Mouse (Mus musculus) mature B cell (primary cell): ENCODE results near the gene Araf.
"Not testable (repeated sequence)": the region's sequence is repeated elsewhere in the genome, so short reads cannot be mapped to it uniquely, and the experiment has no call there.

Experiments
- in situ Hi-C: fragments of 300-500 bp; cut with MboI; formaldehyde crosslinking; loops from 2 replicates; pipeline ENCODE4 v1.14.3; 2019

Gene Araf

GRCm38 (mm10) chrX:20797681-20798080, at the start of gene Araf:
Araf (plus strand) TSS chrX:20797814.
- in situ Hi-C loops: loop anchor here (25.0 kb wide), 1 partner anchor 135 kb away; the partner anchor contains the start of gene Uba1

DNA sequence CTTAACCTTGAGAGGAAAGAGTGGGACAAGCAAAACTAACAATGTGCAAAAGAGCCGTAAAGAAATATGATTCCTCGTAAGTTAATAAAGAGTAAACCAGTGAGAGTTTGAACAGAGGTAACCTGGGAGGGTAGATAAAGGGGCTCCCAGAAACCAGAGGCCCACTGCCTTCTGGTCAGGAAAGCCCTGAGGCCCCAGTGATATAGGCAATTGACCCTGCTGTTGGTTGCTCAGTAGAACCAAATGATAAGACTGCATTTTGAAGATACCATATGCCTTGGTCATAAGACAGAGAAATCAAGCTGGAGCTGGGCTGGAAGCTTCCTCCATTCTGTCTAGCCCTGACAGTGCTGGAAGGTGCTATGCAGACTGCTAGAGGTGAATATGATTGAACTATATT, 48.8 kb upstream of the Araf start:
- in situ Hi-C loops: no loop called here

GRCm38 (mm10) chrX:20761201-20761600, 36.4 kb upstream of the Araf start:
- in situ Hi-C loops: no loop called here

GRCm38 (mm10) chrX:20770697-20771381, 26.8 kb upstream of the Araf start:
- in situ Hi-C loops: no loop called here

GRCm38 (mm10) chrX:20771666-20772065, 25.9 kb upstream of the Araf start:
- in situ Hi-C loops: no loop called here

DNA sequence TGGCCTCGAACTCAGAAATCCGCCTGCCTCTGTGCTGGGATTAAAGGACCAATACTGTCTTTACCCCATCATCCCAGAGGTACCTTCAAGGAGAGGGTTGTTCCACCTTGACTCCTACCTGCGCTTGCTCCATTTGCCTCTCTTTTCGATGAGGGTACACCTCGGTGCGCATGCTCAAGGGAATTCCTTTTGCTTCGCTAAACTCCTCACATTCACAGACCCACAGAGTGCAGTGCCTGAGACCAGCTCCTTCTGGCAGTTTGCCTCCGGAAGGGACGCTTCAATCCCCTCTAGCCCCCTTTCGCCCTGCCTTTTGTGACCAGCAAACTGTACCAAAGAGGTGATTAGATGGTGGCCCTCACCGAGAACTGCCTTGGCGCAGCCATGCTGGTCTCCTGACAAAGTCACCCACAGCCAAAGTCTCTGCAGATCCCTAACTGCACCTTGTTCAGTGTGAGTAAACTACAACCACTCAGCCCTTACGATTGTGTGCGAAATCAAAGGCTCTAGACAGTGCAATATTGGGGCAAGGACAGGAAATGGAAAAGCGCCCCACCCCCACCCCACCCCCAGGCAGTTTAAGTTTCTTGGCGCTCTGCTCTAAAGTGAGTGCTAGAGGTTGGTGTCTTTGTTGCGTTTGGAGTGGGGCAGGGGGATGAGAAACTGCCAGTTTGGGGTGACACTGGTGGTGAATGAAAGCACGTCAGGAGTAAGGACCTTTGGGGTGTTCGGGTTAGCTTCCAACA, 22.2 kb upstream of the Araf start:
- in situ Hi-C loops: loop anchor here (25.0 kb wide), 1 partner anchor 113 kb away; the partner anchor contains the start of gene Uba1

GRCm38 (mm10) chrX:20777619-20778018, 20.0 kb upstream of the Araf start:
- in situ Hi-C loops: loop anchor here (25.0 kb wide), 1 partner anchor 115 kb away; the partner anchor contains the start of gene Uba1

DNA sequence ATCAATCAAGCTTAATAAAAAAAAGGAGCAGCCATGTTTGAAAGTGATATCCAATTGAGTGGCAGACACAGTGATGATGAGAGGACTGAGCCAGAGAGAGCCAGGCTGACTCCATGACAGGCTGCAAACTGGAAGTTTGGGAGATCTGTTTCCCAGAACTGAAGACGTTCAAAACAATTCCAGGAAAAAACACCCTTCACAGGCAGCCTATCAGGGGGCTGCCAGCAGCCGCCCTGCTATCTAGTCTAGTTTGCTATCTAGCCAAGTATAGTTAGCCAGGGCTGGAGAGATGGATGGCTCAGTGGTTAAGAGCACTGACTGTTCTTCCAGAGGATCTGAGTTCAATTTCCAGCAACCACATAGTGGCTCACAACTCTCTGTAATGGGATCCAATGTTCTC, 10.3 kb upstream of the Araf start:
- in situ Hi-C loops: loop anchor here (25.0 kb wide), 1 partner anchor 125 kb away; the partner anchor contains the start of gene Uba1

DNA sequence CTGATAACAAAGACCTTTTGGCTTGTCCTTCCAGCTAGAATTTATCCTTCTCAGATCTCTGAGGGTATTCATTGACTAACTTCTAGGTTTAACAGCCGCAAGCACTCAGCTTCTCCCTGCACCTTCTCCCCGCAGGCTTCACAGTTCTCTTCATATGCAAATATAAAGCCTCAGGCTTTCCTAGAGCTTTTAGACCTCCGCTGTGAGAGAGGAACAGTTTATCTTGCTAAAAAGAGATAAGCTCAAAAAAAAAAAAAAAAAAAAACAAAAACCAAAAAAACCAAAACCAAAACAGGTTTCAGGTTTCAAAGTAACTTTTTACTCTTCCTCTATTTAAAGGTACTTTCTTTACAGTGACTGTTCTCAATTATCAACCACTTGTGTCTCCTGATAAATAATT, 5.2 kb upstream of the Araf start:
- in situ Hi-C loops: loop anchor here (25.0 kb wide), 1 partner anchor 130 kb away; the partner anchor contains the start of gene Uba1

DNA sequence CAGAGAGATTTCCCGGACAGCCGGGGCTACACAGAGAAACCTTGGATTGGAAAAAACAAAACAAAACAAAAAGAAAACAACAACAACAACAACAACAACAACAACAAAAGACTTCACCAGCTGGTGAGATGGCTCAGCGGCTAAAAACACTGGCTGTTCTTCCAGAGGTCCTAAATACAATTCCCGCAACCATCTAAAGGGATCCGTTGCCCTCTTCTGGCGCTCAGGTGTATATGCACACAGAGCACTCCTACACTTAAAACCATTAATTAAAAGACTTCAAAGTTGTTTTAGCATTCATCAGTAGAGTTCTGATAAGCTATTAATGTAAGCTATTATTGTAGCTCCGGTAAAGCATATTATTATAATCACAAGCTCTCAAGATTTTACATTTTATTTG, 4.4 kb upstream of the Araf start:
- in situ Hi-C loops: loop anchor here (25.0 kb wide), 1 partner anchor 131 kb away; the partner anchor contains the start of gene Uba1

DNA sequence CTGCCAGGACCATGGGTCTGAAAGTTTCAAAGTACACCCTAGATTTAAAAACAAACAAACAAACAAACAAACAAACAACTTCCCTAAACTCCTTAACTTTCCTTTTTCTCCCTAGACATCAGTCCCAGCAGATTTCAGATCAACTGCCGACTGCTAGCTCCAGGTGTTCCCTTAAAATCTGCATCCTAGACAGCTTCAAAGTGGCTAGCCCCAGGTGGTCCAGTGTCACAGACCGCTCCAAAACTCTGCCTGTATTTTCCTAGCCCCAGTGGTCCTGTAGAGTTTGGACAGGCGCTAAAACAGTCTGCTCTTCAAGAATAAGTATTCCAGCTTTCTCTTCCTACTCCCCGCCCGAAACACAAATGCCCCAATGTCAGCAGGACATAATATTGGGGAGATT, 3.4 kb upstream of the Araf start:
- in situ Hi-C loops: loop anchor here (25.0 kb wide), 1 partner anchor 132 kb away; the partner anchor contains the start of gene Uba1

GRCm38 (mm10) chrX:20798141-20798796, 655 bp downstream of the Araf start:
- in situ Hi-C loops: loop anchor here (25.0 kb wide), 1 partner anchor 136 kb away; the partner anchor contains the start of gene Uba1

DNA sequence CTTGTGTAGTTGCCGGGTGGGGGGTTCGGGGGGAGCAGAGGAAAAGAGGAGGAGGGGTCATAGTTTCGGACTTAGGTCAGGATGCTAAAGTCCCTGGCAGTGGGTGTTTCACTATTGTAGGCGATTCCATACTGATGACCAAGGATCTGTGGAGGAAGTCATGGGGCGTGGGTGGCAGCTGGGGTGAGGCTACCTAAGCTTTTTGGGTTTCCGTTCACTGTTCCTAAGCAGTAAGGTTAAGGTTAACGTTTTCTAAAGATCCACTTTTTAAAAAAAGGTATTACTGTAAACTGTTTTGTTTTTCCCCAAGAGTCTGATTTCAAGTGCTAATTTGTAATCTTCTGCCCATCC, 1.2 kb downstream of the Araf start:
- in situ Hi-C loops: loop anchor here (25.0 kb wide), 1 partner anchor 136 kb away; the partner anchor contains the start of gene Uba1

GRCm38 (mm10) chrX:20801456-20801855, 3.8 kb downstream of the Araf start:
- in situ Hi-C loops: no loop called here

GRCm38 (mm10) chrX:20804301-20804700, 6.7 kb downstream of the Araf start:
- in situ Hi-C loops: not testable (repeated sequence)

DNA sequence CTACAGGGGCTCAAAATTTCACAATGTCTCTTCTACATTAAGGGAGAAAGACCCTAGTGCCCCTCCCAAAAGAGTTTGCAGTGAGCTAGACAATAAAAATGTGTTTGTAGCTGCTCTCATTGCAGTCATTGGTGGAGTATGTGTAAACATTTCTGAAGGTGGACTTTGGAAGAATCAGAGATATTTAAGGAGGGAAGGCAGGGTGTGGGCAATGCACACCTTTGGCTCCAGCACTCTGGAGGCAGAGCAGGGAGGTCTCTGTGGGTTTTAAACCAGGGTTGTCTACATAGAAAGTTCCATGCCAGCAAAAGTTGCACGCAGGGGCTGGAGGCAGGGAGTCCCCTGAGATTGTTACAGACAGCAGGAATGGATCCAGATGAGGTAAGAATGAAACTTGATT, 8.7 kb downstream of the Araf start:
- in situ Hi-C loops: no loop called here

DNA sequence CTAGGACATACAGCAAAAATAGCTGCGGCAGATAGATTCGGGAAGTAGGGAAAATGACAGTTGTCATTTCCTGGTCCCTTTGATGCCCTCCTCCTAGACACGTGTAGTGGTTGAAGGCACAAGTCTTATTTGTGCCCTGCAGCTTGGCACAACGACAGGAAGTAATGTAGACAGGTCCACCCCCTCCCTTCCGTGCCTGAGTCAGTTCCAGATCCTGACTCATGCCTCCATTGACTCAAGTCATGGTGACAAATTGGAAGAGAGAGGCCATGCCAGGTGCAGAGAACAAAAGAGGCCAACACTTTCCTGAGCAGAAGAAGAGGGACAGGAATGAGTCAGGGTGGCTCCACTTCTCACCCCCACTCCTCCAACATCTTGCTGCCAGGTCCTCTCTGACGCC, 19.4 kb downstream of the Araf start:
- in situ Hi-C loops: no loop called here

- in situ Hi-C loops: no loop called here
These were observed 21.6 kb downstream of the Araf start for GRCm38 (mm10) chrX:20819204-20819628.

- in situ Hi-C loops: no loop called here
These were observed 22.3 kb downstream of the Araf start for GRCm38 (mm10) chrX:20819708-20820426.

- in situ Hi-C loops: loop anchor here (25.0 kb wide), 1 partner anchor 108 kb away; the partner anchor contains the start of gene Cfp
These were observed 31.3 kb downstream of the Araf start for GRCm38 (mm10) chrX:20828934-20829333.

- in situ Hi-C loops: loop anchor here (25.0 kb wide), 1 partner anchor 90 kb away; the partner anchor contains the start of gene Cfp
These were observed 49.6 kb downstream of the Araf start for GRCm38 (mm10) chrX:20847232-20847631.
